Mouse (Mus musculus) 3T3-L1 (cell line): ENCODE results near the gene Immp2l.

ENCODE experiments used
- DNase-seq: peaks from one replicate; pipeline ENCODE4 v3.0.0-alpha.2; 2015; ENCODE audit warnings: low read depth, low spot score

Gene Immp2l

GRCm38 (mm10) chr12:41520326-41520725 is 496.4 kb downstream of the Immp2l start:
- DNase-seq = no peak

DNA sequence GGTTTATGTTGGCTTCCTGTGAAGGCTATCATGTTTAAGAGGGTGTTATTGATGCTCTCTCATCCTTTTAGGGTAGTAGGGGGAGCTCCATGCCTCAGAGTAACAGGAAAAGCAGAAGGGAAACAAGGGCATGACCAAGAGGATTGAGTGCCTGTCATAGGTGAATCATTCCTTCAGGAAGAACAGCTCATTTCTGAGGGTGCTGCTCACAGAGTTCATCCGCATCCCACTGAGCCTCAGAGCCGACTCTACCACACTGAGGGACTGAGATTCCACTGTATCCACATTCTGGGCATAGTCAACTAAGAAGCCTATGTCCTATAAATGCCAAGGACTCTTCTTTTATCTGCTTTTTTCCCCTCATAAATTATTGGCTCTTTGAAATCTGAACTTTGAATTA is 497.8 kb downstream of the Immp2l start:
- DNase-seq = no peak

- no peak for DNase-seq
These were observed 502.8 kb downstream of the Immp2l start for GRCm38 (mm10) chr12:41526688-41527087.

- no peak for DNase-seq
These were observed 504.5 kb downstream of the Immp2l start for GRCm38 (mm10) chr12:41528410-41528809.

- peak; percentile 9 for DNase-seq
These were observed 516.1 kb downstream of the Immp2l start for GRCm38 (mm10) chr12:41539989-41540388.

DNA sequence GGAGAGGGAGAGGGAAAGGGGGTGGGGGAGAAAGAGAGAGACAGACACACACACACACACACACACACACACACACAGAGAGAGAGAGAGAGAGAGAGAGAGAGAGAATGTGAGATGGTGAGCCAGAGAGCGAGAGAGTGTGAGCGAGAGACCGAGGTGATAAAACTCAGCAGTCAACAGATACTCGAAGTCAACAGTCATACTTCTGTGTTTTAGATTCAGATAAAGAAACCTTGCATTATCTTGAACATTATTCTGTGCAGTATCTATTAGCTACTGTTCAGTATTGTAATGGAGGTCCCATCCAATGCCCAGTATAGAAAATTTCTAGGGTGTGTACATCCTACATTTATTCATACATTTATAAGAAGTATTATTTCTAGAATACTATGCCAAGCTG is 527.7 kb downstream of the Immp2l start:
- DNase-seq = no peak

- DNase-seq = no peak
These were observed 533.9 kb downstream of the Immp2l start for GRCm38 (mm10) chr12:41557832-41558231.

DNA sequence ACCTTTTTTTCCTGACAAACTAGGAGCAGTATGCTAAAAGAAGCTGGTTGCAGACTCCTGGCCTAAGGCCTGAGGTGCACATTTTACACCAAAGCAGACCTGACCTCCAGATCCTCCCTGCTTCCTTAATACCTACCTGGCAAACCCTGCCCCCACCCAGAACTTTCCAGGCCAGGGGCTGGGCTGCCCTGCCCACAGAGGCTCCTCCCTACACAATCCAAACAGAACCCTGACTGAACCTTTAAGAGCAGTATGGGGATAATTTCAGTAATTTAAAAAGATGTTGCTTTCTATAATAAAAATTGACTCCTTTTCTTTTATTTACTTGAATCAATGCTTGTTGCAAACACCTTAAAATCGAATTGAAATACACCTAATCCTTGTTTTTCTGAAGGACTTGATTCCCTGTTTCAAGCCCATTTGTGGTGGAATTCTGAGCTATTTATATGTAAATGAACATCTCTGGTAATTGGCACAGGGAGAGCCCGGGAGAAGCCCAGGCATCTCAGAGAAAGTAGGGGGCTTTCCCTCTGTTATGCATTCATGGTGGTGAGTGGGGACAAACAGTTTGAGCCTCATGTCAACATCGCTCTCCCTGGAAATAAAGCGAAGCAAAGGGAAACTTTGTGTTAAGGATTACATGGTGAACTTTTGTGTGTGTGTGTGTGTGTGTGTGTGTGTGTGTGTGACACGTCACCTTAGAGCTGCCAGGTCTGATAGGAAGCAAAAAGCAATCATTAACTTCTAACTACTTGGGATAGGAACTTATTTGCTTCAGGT is 535.3 kb downstream of the Immp2l start:
- DNase-seq = no peak

GRCm38 (mm10) chr12:41565540-41566432 is 541.9 kb downstream of the Immp2l start:
- DNase-seq = no peak

DNA sequence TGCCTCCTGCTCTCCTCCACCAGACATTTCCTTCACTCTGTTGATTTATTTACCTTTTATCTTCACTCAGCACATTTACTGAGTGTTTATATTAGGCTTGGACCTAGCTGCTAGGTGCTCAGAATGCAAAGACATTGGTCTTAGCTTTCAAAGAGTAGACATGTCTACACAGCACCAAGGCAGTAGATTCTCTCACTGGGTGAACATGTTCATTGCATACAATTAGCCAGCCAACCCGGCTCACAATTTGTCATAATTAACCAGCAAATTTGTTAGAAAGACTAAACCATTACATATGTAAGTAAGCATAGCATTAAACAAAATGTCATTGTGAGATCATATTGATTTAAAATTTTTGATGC is 542.5 kb downstream of the Immp2l start:
- DNase-seq = no peak

DNA sequence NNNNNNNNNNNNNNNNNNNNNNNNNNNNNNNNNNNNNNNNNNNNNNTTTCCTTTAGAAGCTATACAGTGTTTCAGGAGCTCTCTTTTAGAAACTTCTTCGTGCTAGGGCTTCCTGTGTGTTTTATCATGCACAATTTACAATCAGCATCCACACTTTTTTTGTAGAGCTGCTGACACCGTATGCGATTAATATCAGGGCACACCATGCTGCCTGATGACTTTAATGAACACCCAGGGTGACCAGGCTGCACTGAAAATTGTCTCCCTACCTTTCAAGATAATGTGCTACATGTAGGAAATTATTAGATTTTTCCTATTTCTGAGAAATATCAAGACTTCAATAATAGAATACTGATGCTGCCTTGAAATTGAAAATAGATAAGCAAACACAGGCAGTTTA is 549.9 kb downstream of the Immp2l start:
- DNase-seq = no peak

DNA sequence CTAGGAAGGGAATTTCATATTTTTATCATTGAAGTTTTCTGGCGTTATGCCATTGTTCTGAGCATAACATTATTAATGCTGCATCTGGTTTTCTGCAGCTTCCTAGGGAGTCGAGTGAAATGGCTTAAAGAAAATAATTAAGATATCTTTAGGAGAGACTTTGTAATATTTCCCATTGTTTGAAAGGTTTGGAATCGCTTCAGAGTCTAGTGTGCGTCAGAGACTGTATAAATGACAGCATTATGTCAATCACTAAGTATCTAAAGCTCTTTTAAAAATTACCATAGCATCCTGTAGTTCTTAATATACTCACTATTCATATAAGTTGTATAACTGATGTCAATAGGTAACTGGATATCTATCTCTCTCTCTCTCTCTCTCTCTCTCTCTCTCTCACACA is 551.3 kb downstream of the Immp2l start:
- DNase-seq = no peak

DNA sequence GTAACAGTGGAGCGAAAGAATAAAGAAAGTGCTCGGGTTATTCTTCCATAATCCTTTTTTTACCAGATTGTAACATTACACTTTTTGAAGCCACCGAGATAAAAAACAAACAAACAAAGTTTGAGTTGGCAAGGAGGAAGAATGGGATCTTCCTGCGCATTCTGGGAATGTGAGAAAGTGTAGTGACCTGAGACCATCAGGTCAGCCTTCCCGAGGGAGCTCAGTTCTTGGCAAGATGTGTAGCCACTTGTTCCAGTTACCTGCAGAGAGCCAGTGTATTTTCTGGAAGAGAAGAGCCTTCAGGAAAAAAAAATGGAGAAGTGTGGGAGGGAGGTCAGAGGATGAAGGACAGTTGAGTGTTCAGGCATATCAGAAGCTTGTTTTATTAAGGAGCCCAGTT is 569.5 kb downstream of the Immp2l start:
- DNase-seq = no peak

DNA sequence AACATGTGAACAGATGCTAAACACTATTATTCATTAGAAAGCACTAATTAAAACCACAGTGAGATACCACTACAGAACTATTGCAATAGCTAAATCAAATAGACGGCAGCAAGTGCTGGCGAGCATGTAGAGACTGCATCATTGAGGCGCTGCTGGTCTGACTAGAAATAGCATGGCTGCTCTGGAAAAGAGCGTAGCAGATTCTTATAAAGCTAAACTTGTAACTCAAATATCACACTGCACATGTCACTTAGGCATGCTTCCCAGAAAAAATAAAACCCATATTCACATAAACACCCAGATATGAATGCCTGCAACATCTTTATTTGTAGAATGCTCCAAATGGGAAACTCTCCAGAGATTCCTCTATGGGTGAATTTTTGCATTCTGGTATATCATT is 570.1 kb downstream of the Immp2l start:
- DNase-seq = no peak

DNA sequence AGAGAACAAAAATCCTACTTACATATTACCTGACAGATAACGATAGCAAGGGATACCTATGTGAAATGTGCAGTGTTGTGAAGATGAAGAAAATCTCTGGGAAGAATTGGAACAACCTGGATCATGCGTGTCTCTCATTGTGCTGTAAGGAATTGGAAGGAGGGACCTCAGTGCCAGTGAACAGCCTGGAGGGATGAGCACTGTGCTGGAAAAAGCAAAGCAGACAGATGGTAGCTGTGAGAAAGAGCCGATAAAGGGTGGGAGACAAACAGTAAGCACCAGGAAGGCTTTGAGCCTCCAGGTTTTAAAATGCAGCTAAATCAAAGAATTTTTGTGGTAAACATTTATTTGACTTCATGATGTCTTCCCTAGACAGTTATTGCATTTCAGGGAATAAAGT is 591.4 kb downstream of the Immp2l start:
- no peak for DNase-seq

DNA sequence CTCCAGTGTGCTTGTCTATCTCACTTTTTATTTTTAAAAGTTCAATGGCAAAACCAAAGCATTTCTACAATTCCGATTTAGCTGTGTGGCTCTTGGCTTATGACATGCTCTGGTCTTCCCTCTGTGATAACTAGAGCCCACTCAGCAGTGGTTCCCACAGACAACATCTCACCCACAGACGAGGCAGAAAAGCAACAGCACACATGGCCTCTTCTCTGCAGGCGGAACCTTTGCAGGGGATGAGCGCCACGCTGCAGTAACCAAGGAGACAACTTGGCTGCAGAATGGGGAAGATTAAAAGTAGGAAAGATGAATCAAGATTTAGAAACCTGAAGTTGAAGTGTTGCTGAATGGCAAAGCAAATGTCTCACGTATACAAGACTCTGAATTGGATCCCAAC is 597.5 kb downstream of the Immp2l start:
- DNase-seq = no peak

GRCm38 (mm10) chr12:41643262-41643661 is 619.4 kb downstream of the Immp2l start:
- no peak for DNase-seq

- no peak for DNase-seq
These were observed 621.1 kb downstream of the Immp2l start for GRCm38 (mm10) chr12:41644802-41645551.

DNA sequence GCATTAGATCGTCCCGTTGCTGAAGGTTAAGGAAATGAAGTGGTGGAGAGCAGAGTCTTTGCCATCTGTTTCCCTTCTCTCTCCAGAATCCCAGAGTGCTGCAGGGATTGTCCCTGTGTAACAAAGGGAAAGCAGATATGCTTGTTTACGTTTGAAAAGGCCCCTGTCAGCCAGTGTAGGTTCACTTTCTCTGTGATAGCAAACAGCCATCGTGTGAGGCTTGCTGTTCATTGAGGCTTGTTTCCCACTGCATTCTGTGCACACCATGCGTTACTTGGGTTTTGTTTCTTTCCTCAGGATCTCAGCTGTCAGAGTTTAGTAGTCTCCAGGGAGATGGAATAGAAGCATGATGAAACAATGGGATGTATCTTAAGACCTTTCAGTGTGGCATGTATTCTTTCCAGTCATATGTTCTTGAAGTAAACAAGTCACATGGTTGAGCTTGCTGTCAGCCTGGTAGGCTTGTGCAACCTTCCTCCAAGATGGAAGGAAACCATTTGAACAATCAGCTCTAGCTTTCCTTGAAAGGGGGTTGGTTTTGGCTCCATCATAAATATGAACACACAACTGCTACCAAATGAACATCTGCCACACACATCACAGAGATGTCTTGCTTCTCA is 623.2 kb downstream of the Immp2l start:
- DNase-seq = peak; percentile 2

DNA sequence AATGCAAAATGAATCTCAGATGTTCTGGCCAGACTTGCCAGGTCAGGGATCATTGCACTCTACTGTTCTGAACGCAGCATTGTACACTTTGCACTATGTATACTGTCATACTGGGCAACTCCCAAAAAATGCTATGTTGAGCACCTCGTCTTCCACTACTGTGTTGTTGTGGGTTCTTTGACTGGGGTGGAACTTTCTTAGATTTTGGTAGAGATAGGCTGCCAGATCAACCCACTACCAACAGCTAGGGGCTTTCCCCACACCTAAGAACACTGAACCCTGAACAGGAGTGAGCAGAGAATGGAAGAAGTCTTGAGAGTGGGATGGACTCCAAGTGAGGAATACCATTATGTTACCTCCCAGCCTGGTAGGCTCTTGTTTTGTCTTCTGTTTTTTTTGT is 623.8 kb downstream of the Immp2l start:
- DNase-seq = no peak

DNA sequence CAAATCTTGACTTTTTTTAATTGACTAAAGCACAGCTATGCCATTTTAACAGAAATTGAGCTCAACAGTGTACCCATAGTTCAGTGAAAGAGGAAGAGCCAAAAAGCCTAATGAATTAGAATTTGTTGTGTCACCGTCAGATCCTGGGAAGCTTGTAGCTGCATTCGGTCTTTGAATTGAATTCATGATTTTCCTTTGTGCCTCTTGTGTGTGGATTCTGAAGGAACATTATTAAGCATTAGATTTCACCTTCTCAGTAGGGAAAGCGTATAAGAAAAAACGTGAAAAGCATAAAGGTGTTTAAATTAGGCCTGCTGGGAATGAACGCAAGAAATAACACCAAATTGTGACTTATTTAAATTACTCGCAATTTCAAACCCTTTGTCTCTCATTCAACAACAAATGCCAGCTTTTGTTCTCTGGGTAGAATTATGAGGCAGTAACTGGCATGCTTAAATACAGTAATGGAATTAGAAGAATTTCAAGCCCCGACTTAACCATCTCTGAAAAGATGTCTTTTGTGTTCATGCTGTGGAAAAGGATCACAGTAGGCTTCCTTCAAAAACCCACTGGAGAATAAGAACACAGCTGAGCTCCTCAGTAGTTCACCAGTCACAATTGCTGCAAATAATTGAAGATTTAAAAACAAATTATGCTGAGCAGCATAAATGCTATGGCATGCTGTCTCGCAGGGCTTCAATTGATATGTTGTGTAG is 626.1 kb downstream of the Immp2l start:
- DNase-seq = no peak
